Mouse (Mus musculus) heart, adult 9 months (tissue): Measurements from ENCODE around the gene Slc25a27.

ENCODE experiments used
- DNase-seq, 2 experiments: peaks; one replicate each; pipeline ENCODE4 v3.0.0; 2022; ENCODE audit warnings: low spot score in 2 of 2

Gene Slc25a27

DNA sequence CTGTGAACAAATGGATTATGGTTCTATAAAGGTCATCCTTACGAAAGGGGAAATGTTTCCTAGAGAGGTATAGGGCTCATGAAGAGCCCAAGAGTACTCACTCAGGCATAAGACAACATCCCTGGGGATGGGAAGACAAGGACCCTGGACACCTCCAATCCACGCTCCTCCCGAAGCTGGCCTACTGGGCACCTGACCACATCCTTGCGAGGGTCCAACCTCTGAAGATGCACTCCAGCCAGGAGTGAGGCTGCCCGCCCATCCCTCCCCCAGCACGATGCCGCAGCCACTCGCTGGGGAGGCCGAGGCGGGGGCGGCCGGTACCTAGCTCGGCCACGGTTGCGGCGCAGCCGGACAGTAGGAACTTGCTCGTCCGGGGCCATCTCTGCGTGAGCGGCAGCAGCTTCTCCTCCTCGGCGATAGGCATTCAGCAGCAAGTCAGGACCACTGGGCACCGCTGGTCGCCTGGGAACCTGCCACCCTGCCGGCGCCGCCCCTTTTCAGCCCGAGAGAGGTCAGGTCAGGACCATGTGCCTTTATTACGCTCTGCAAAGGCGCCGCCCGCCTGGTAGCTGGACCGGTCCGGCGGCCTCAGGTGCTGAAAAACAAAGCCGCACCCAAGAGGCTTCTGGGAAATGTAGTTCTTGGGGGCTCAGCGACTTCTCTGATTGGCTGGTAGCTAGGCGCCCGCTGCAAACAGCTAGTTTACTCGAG lies at the start of gene Slc25a27:
TSS of gene Slc25a27 (minus strand) at position 639 of the 714 bp plus-strand sequence.
- DNase-seq, result peak; percentile 92 to 94

DNA sequence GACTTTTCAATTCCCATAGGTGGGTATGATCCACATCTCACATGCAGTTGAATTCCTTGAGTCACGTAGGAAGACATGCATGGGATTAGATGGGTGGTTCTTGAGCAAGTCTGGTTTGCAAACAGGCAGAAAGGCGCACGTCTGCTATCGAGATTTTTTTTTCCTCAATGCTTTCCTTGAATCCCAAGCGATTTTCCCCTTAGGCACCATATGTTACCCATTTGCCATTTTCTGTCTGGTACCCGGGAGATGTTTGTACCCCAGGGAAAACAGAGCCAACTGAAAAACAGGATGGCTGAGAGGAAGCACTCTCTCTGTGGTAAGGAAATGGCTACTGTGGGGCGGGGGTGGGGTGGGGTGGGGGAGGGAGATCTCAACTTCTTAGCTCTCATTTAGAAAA lies 49.6 kb upstream of the Slc25a27 start:
- no peak for DNase-seq

DNA sequence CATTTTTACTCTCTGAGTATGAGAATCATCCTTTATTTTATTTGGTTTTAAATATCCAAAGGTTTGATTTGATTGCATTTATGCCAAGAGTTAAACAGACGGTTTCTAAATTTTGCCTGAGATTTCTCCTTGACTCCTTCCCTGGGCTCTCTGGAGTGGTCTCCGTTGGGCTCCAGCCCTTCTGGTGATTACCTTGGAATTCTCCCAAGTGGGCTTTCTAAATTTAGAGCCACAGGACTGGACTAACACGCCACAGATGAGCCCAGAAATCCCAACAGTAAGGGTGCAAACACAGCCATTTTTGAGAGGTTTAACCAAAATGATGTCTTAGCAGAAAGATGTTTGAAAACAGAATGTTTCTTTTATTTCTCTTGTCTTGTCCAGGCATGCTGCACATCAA lies 47.2 kb upstream of the Slc25a27 start:
- peak in 1 of 2 experiments; percentile 32 for DNase-seq

DNA sequence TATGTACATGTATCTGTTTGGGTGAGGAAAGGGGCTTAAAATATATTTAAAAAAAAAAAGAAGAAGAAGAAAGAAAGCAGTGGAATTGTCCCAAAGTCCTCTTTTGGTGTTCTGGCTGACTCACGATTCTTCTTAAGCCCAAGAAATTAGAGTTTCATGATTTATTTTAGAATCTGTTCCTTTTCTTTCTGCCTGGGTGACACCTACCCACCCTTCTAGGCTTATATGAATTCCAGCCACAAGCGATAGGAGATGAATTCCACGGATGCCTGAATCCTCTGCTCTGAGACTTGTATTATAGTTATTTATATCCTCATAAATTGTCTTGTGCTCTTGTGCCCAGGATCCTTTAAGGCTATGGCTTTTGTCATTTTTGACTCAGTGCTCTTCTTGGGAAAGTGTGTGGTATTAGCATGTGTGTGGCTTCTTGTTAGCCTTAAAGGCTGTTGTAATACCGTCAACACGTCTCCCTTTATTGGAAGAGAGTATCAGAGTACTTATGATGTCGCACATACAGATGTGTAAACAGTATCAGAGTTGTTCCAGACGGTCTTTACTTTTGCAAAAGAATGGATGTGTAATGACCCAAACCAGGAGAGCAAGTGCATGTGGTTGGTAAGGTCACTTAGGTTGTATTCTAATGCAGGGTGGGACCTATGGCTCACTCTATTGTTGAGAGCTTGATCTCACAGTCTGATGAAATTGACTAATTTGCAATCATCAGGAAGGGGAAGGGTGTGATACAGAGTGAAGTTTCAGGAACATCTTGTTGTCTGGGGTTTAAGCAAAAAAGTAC lies 44.7 kb upstream of the Slc25a27 start:
- DNase-seq, result no peak

DNA sequence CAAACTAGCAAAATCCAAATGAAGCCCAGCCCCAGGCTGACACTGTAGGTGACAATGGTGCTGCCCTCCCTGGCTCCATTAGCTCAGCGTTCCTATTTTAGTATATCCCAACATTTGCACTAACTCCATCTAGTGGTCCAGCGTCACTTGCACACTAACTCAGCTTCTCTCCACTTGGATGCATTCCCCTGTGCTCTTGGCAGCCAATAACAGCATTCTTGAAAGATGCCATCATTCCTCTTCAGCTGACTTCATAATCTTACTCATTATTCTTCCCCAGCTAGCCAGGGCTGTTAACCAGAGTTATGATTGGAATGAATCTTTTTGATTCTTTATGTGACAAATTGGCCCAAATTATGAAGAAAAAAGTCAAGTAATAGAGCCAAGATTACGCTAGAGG lies 40.2 kb upstream of the Slc25a27 start:
- DNase-seq, result peak; percentile 58 to 78

DNA sequence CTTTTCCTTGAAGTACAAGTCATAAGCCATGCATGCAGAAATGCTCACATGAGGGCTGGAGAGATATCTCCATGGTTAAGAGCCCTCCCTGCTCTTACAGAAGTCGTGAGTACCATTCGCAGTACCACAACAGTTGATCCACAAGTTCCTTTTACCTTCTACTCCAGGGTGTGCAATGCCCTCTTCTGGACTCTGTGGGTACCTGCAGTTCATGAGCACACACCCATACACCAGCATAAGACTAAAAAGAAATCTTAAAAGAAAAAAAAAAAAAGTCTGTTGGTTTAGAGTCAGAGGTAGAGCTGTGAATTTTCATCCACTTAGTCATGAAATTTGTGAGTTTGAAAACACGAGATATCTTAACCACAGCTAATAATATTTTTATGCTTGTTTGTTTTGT lies 39.7 kb upstream of the Slc25a27 start:
- DNase-seq, result no peak

DNA sequence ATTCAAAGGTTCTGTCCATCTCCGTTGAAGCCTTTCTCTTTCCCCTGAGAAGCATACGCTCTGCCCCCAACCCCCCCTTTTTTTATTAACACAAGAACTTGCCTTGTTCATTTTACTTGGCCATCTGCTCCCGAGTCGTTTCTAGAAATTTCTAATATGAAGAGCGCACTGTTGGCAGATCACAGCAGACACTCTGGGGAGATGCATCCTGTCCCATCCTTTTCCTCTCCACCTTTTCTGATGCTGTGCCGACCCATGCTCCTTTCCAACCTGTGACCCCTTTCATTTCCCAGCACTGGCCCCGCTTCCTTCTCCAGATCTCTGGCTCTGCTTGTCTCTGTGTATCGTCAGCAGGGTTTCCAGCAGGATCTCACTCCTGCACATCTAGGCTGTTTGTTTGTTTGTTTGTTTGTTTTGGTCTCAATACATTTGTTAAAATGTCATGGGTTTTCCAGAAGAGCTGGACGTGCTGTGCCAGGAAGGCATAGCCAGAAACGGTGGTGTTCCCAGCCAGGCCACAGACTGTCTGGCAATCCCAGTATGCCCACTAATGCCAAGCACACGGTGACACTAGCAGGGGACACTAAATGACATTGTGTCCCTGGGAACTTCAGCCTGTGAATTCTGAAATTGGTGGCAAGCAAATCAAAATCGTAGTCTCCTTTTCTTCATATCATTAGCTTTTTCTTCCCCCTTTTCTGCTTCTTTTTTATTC lies 37.4 kb upstream of the Slc25a27 start:
- DNase-seq, result no peak

DNA sequence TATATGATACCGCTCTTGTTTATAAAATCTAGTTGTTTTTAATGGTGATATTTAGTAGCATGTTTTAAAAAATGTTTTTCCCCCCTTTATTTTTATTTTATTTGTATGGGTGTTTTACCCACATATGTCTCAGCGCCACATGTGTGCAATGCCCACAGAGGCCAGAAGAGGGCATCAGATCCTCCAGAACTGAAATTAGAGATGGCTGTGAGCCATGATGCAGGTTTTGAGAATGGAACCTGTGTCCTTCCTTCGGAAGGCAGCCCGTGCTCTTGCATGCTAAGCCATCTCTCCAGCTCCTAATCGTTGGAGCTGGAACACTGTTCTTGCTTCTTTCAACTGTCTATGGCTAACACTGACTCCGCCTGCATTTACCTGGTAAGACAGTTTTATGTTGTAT lies 34.0 kb upstream of the Slc25a27 start:
- peak in 1 of 2 experiments; percentile 43 for DNase-seq

DNA sequence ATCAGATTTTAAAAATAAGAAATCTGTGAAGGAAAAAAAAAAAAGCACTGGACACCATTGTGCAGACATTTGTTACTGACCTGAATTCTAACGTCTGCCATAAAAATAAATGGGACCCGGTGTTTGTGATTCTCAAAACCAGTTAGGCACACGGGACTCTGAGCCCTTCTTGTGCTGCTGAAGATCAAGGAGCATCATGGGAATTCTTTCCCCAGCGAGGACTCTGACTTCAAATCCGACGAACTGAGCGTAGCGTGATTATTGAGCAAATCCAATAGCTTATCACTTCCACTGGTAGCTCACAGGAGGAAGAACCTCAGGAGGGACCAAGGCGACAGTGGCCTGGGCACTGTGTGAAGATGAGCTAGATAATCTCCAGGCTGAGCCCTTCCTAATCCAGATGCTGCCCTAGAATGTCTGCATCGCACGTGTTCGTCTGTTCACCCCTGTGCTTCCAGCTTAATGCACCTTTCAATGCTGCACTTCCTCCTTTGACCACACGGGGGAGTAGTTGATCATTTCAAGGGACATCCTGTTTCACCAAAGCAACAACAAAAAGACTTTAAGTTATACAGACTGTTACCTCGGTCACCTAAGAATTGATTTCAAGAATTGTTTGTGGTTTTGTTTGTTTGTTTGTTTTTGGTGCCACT lies 32.1 kb upstream of the Slc25a27 start:
- DNase-seq, result peak in 1 of 2 experiments; percentile 58

DNA sequence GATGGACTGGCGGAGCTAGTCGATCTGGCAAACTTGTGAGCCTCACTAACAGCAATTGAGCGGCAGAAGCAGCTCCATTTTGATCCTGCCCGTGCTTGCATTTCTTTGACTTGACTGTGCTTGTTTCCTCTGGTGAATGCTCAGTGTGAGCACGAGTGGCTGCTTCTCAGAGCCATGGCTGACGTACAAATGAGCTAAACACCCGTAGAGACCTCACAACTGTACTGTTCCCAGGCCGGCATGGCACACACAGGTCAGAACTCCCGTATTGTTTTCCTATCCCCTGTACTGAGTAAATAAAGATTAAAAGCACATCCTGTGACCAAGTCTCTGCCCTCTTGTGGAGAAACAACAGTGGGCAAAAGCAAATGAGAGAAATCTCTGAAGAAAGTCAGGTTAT lies 22.6 kb upstream of the Slc25a27 start:
- no peak for DNase-seq

DNA sequence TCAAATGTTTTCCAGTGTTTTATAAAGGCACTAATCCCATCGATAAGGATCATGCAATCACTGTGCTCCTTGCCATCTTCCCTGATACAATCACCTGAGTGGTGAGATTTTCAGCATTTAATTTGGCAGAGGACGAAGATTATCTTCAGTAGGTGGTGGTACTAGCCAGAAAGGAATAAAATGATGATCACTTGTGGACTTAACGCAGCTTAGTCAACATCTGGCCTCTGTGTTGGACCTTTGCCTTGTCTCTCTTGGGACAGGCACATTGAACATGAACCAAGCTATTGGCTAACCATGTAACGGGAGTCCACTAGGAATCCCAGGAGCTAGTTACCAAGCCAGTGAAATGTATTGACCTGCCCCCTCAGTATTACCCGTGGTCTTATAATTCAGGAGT lies 17.6 kb upstream of the Slc25a27 start:
- DNase-seq, result no peak

DNA sequence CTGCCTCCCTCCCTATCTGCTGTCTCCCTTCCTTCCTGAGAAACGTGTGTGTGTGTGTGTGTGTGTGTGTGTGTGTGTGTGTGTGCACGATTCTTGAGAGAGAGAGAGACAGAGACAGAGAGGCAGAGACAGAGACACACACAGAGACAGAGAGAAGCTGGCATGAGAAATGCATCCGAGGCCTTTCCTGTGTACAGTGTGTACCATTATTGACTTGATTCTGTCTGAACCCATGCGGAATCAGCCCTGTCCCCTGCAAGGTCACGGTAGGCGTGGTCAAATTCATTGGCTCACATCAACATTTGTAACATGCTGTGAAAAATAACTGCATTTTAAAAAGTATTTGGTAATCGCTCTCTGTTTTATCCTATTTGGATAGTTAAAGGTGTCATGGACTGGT lies 17.1 kb upstream of the Slc25a27 start:
- DNase-seq, result no peak

DNA sequence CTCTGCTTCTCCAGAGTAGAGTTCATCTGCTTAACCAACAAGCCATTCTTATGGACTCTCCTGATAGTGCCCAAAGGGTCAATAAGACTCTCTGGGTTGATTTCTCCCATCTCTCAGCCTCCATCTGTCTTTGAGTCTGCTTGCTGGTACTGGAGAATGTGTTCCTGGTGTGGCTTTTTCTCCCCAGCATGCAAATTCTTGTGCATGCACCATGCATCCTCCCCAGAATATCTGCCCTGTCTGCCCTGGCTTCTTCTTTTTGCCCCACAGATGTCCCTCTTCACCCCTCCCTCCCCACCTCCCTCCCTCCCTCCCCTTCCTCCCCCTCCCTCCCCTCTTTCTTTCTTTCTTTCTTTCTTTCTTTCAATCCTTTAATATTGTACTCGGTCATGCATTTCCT lies 10.3 kb upstream of the Slc25a27 start:
- DNase-seq, result no peak

DNA sequence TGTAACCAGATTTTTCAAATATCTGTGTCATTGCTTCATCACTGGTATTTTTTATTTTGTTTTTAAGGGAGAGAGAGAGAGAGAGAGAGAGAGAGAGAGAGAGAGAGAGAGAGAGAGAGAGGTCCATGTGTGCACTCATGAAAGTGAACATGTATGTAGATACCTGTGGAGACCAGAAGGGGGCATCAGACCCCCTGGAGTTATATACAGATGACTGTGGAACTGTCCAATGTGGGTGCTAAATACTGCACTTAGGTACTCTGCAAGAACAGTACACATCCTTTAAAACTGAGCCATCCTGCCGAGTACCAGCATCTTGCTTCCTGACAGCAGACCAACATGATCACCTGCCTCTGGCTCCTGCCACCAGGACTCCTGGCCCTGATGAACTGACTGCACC lies 9.2 kb upstream of the Slc25a27 start:
- DNase-seq, result no peak

DNA sequence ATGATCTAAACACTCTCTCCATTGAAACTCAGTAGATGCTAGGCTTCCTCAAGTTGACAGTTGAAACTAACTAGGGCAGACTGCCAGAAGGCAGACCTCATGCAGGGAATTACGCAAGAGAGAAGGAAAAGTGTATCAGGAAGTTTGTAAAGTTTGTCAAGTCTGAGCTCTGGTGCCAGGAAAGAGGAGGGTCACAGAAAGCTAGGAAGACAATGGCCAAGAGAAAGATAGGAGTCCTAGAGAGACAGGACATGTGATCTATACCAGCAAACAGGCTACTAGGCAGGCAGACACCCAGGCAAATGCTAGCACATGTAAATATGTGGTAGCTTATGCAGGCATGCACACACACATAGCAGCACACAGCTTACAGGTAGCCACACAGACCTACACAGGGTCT lies 8.2 kb upstream of the Slc25a27 start:
- peak; percentile 36 to 61 for DNase-seq

DNA sequence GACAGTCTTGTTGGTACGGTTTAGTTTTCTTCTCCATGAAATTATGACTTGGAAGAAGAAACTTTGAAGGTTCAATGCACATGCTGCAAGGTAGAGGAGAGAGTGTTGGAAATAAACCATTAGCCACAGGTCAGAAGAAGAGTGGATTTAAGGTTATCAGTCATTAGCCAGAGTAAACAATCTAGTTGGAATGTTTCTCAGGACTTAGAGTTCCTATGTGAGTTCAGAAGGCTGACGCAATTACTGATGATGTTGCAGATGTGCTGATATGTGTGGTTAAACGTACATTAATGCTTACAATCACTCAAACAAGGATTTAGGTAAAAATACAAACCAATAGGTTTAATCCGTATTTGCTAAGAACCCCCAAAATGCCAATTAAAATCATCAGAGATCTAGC lies 4.9 kb upstream of the Slc25a27 start:
- DNase-seq, result no peak

DNA sequence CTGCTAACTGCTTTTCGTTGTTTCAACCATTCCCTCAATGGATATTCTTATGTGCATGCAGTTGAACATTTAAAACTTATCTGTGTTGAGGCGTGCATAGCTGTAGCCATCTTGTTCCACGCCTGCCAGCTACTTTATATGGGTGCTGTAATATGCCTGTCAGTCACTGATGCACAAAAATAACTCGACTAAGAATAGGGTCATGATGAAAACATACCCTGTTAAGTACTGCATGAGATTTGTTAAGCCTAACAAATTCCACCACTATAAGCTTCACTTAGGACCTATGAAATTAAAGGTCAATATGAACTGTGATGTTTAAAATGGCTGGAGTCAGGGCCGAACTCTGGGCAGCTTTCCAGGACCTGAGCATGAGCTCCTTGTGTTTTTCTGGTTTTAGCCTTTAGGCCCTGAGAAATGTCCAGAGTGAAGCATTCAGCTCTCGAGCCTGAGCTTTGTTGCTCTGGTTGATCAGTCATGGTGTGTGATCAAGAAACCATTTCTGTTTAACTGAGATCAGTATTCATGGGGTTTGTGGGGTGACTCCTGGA lies 2.2 kb upstream of the Slc25a27 start:
- no peak for DNase-seq

DNA sequence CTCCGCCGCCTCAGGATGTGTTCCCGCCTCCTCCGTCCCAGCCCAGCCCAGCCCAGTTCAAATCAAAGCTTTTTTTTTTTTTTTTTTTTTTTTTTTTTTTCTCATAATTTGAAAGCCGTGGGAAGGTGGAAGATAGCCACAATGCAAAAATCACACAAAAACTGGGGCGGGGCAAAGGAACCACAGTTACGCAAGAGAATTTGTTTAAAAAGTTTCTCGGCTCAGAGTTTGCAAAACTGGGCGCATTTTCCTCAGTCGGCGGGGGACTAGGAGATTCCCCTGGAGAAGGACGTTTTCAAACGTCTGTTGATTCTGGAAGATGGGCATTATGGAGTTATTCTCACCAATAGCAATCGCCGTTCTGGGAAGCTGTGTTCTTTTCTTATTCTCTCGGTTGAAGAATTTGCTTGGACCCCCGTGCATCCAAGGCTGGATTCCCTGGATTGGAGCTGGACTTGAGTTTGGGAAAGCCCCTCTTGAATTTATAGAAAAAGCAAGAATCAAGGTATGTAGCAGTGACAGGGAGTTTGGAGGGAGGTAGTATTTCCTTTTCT lies 353 bp upstream of the Slc25a27 start, which contains the start of gene Cyp39a1:
TSS of gene Cyp39a1 (plus strand) at position 136 of the 554 bp plus-strand sequence.
- no peak for DNase-seq

DNA sequence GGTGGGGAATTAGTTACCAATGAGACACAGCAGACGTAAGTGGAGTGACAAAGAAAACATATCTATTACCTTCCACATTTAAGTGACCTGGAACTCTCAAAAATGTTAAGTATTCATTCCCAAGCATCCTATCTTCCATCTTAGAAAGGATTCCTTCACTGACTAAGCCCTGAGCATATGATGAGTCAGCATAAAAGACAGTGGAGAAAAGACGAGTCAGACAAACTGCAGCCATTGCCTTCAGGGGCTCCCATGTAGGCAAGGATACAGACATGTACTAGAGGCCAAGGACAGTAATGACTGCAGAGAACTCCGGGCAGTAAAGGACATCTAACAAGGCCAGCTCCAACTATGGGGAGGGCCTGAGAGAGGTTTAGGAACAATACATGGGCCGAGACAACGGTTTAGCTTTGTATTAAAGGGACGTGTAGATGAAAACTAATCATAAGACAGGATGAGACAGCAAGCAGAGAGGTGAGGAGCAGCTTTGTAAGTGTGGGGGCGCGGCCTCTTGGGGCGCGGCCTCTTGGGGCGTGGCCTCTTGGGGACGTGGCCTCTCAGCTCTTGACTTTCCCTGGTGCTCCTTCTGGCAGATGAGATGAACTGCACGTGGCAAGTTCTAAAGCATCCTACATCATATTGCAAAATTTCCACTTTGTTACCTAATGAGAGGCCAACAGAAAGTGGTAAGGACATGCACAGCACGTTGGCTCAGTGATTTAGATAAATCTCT lies 15.5 kb downstream of the Slc25a27 start:
- no peak for DNase-seq

DNA sequence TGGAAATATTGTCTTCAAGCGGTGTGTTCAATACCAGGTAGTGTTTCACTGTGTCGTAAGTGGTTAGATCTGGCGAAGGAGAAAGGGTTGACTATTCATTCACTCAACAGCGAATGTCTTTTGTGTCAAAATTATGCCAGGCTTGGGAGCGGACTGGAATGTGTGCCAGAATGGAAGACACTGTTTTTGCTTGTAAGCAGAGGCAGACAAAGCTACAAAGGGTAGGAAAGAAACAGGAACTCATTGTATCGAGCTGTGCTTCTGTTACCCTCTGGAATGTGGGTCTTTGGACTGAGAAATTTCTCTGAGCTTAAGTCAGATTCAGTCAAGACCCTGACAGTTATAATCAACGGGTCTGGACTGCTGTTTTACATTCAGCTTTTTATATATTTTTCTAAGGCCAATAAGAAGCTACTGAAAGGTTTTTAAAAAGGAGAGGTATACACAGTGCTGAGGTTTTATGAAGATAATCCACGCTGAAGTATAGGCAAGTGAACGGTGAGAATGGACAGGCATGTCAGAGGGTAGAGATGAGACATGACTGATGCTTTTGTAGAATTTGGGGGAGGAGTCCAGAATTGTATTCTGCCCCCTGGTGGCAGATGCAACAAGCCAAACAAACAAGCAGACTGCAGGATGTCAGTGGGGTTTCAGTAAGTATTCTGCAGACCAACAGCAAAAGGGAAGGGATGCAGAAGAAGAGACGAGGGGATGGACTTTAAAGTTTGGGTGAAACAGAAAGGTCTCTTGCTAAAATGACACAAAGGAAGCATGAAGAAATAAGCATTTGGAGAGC lies 17.2 kb downstream of the Slc25a27 start:
- DNase-seq, result no peak
